Mouse (Mus musculus): ENCODE results near the gene Gm21969.

The Gm21969 gene

DNA sequence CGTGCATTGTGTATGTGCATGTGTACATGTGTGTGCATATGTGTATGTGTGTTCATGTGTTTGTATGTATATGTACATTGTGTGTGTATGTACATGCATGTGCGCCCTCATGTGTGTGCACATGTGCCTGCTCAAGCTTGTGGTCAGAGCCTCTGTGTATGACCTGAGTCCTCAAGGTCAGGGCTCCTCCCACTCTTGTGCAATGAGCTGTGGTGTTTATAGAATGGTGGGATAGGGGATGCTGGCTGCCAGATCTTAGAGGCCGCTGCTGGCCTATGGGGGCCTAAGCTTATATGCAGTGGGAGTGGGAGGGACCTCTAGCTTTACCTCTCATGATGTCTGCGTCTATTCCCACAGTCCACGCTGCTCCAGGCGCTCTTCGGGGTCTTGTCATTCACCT, 17.3 kb upstream of the Gm21969 start:
- in situ Hi-C loops (cut with MboI), result no loop called here

DNA sequence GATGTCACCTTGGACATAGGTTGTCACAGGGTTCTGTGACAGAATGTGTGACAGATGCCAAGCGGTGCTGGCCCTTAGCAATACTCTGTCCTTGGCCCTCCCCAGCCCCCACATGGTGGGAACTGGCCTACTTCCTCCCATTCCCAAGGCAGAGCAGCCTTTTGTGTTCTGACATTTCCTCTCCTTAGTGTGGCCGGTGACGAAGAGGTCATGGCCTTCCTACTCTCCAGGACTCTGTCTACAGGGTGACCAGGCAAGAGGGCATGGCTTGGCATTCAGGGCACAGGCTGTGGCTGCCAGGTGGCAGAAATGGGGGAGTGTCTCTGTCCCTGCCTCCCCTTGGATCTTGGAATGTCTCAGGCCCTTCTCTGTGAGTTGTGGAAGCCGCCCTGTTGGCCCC, 15.6 kb upstream of the Gm21969 start:
- in situ Hi-C loops (cut with MboI), result no loop called here

DNA sequence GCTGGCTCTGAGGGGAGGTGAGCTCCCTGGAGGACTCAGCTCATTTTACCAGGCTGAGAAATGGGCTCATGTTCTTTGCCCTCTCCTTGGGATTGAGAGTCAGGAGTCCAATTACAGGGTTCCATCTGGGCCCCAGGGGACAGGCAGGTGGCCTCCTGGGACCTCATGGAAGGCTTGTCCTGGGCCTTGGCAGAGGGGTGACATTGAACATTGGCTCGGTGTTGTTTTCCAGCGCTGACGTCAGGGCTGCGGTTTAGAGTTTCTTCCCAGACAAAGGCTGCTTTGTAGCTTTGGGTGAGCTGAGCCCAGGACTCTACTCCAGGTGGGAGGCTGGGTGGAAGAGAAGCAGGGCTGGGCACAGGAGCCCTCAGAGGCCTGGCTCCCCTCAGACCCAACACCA, 15.2 kb upstream of the Gm21969 start:
- in situ Hi-C loops (cut with MboI), result no loop called here

DNA sequence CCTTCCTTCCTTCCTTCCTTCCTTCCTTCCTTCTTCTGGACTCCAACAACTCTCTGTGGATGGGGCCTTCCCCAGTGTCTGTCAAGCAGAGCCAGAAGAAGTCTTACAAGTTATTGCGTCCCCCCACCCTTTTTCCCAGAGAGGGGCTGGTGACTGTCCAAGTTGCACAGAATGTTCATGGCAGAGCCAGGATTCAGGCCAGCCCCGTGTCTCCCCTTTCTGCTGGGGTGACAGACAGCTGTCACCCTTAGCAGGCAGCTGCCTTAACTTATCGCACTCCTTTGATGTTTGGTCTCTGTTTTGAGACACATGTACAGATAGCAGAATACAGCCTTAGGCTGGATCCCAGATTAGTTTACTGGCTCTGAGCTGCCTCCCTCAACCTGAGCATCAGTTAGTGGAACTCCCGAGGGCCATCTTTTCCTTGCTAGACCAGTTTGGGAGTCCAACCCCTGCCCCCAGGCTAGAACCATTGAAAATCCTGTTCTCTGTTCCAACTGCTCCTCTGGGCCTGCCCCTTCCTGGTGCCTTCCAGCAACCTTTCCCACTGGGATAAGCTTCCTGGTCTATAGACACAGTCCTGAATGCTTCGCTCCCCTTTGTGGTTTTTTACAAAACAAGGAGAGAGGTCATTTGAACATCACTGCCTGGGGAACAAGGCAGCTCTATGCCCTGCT, 13.5 kb upstream of the Gm21969 start:
- in situ Hi-C loops (cut with MboI), result no loop called here

DNA sequence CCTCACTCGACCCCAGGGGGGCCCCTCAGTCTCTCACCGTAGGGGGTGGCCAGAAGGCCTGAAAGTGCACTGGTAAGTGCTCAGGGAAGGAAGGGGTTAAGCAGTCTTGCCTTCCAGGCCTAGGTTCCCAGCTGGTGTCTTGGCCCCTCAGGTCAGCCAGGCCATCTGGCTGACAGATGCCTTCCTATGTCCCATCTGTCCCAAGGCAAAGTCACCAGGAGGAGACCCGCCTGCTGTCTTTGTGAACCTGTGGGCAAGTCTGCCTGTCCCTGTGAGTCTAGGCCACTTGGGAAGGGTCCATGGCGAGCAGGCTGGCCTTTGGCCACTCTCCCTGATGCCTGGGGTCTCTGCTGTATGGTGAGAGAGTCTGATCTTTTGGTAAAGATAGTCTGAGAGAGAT, 12.5 kb upstream of the Gm21969 start:
- in situ Hi-C loops (cut with MboI), result no loop called here

DNA sequence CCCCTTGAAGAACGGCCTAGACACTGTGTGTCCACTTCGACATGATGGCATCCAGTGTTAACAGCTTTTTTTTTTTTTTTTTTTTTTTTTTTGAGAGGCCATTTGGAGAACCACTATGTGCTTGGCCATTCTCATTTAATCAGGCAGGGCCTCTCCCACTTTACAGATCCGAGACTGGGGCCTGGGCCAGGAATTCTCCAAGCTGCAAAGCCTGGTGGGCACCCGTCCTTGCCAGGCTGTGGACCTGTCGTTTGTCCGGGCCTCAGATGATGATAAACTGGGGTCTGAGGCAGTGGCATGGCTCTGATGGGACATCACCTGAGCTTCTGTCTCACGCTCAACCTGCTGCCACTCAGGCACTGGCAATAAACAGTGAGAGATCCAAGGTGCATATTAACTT, 10.1 kb upstream of the Gm21969 start:
- in situ Hi-C loops (cut with MboI), result no loop called here

DNA sequence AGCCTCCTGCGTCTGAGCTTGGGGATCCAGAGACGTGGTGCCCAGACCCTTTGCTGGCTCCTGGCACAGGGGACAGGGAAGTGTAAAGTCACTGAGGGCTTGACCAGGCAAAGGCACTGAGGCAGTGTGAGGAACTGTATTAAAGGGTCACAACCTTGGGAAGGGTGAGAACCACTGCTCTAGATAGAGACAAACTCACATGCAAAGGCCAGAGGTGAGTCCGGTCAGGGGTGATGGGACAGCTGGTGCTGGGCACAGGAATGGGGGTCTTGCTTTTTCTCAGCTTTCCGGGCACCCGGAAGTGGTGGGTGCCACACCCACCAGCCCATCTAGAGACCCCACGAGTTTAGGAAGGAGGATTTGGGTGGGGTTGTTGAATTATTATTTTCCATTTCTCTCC, 9.6 kb upstream of the Gm21969 start:
- in situ Hi-C loops (cut with MboI), result no loop called here

DNA sequence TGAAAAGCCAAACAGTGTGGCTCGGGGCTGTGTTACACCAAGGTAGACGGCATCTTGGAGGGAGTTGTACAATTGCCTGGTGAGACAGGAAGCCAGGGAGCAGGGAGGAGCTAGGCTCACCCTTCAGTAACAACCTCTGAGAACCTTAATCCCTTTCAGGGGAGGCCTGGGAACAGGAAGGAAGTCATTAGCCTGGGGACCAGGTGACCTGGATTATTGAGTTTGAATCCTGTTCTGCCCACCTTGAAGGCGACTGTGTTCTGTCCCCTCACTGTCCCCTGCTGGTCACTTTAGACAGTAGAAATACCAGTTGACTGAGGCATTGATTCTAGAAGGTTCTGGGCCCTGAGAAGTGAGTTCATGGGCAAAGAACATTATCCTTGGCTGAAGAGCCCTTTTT, 8.9 kb upstream of the Gm21969 start:
- in situ Hi-C loops (cut with MboI), result no loop called here

DNA sequence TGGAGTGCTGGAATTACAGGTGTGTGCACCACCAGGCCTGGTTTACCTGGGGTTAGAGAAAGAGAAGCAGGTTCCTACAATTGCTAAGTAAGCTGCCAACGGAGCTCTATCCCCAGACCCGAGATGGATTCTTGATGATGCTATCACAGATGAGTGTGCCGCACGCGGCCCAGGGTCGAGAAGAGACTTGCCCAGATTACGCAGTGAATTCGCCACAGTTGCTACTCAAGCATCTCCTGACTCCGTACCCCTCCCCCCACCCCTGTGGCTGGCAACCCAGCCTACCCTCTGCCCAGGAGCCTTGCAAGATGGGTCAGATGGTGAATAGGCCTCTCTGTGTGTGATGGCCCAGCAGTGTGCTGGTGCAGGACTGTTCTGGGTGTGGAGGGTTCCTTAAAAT, 6.3 kb upstream of the Gm21969 start:
- in situ Hi-C loops (cut with MboI), result no loop called here

DNA sequence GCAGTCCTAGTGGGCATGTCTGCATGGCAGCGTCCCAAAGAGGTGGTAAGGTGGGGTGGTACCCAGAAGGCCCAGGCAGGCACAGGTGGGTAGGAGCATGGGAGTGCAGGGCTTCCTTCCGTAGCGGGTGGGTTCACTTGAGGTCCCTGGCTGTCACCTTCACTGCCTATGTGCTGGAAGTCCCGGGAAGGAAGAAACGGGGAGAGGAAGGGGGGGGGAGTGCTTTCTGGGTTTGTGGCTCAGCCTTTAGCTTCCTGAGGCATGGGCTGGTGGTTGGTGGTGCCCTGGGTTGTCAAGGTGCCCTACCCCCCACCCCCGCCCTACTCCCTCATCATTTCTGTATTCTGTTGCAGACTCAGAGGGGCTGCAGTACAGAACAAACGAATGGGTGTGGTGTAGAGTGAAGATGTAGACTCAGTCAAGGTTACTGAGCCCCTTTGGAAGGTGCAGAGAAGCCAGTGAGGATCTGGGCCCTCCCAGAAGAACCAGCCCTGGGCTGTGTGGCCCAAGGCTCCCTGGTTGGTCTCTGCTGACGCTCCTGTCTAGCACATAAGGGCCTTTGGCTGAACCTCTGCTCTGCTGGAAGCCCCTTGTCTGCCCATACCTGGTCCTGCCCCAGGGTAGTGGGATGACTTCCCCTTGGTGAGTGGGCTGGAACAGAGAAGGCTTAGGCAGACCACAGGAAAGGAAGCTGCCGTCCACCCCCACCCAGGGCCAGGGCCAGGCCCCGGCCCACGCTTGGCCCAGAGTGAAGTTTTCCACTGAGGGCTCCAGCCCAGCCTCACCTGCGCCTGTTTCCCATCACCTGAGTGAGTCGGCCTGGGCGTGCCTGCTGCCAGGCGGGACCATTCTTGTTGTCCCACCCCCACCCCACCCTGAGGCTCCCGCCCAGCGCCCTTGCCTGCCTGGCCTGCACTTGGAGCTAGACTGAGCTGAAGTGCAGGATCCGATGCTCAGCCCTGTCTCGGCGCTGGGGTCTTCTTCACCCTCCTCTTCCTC, 5.4 kb upstream of the Gm21969 start:
- in situ Hi-C loops (cut with MboI), result no loop called here

DNA sequence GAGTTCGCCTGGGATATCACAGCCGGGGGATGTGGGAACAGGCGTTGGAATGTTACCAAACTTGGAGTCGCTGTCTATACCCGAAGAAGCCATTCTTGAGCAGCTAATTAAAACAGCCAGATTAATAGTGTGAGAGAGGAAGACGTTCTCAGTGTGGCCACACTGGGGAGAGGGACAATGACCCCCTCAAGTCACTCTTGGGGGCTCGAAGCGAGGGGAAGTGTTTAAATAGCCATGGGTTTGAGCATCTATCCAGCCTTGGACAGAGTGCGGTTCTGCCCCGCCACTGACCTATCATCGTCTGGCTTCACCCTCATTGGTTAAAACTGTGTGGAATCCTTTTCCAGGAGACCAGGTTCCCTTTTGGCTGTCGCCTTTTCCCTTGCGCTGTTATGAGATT, 4.6 kb upstream of the Gm21969 start:
- in situ Hi-C loops (cut with MboI), result no loop called here

DNA sequence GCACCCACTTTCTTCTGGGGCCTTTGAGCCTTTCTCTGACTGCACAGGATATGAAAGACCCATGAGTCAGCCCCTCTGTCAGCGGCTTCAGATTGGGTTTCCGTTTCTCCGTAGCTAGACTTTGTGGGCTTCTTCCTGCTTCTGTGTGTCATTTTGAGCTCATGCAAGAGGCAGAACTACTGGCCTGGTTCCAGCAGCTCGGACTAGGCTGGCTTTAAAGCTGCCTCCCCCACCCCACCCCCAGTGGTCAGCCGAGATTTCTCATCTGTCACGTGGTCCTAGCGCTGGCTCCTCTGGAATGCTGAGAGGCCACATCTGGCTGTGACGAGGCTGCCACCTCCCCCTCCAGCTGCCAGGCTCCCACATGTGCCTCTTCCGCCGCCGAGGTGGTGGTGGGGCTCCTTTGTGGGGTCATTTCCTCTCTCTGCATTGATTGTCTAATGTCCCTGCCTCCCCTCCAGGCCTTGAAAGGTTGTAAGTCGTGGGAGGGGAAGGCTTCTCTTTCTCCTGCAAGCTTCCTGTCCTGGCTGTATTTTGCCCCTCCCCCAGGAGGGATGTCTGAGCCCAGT, 4.0 kb upstream of the Gm21969 start:
- in situ Hi-C loops (cut with MboI), result no loop called here

DNA sequence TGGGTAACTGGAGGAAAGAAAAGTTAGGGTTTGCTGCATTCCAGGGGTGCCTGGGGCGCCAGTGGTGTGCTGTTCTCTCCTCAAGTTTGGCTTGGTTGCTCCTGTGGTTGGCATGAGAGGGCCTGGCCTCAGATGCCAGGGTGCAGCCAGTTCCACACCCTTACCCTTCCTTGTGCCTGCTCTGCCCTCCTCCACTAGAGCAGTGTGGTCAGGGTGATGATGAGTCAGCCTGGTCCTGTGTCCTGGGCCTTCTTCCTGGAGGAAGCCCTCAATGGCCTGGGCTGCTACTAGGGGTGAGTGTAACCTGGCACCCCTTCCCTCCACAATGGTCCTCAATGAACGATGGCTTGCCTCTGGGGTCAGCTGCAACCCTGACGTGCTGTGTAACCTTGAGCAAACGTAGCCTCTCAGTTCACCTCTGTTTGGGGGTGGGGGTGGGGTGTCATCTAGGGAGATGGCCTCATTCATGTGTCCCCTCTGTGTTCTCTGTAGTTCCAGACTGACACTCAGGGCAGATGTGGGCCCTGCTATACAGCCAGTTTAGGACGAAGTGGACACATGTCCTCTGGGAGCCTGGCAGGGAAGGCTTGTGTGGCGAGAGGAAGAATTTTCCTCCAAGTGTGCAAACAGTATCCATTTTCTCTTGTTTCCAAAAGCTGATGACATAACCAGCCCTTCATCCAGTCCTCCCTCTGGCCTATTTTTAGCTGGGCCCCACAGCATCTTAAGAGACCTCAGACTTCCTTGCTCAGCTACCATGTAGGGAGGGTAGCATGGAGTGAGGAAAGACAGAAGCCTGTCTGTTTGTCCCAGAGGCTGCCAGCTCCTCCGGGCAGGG, 1.2 kb upstream of the Gm21969 start:
- in situ Hi-C loops (cut with MboI), result no loop called here

DNA sequence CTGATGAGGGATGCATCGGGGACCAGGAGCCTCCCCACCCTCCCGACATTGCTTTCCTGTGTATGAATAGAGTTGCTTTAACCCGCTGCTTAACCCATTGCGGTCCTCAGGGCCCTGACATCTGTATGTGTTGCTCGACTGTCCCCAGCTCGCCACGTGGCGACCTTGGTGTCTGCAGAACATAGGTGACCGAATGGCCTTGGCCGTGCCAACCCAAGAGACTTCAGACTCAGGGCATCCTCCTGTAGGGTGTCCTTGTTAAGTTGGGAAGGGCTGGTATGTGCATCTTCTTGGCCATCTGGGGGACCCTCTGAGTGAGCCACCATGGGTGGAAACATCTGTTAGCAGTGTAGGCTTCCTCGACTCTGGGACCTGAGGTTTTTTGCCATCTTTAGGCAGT, 2.2 kb downstream of the Gm21969 start:
- in situ Hi-C loops (cut with MboI), result no loop called here

DNA sequence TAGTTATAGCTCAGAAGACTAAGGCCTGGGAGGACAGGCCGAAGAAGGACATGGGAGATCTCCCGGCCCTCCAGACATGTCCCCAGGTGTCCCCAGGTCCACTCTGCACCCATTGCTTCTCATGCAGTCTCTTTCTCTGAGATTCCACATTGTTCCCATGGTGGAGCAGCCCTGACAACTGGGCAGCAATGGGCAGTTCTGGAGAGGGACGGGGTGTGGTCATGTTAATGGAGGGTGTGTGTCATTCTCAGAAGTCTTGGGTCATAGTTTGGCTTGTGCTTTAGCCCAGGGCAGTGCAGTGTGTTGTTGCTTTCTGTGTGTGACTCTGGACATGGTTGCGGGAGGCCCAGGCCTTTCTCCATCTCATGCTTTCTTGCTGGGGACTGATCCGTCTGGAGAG, 3.7 kb downstream of the Gm21969 start:
- in situ Hi-C loops (cut with MboI), result no loop called here

DNA sequence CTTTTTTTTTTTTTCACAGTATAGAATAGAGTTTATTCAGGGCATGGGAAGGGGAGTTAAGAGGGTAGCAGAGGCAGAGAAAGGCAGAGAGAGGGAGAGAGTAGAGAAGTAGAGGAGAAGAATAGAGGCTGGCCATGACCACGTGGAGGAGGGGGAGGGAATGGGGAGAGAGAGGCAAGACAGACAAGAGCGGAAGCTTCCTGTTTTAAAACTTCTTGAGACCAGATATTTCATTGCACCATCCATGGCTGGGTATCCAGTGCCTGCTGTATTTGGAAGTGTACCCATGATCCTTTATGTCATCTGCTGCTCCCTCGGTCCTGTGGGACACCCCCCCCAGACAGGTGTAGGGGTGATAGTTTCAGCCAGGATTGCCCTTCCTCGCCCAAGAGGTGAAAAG, 6.0 kb downstream of the Gm21969 start:
- in situ Hi-C loops (cut with MboI), result no loop called here

DNA sequence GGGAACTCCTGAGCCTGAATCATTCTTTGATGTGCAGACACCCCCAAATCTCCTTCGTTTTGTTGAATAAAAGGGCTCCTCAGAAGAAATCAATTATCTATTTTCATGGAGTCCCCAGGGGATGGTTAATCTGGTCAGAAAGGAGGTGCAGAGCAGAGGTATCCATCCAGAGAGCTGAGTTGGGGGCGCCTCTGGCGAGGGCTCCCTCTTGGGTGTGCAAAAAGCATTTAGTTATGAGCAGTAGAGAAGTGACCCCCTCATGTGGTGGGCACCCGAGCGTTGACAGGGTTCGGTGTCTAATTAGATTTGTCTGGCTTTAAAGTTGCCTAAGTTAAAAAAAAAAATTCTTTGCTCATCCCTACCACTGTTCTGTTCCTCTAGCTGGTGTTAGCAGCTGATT, 8.0 kb downstream of the Gm21969 start:
- in situ Hi-C loops (cut with MboI), result no loop called here

DNA sequence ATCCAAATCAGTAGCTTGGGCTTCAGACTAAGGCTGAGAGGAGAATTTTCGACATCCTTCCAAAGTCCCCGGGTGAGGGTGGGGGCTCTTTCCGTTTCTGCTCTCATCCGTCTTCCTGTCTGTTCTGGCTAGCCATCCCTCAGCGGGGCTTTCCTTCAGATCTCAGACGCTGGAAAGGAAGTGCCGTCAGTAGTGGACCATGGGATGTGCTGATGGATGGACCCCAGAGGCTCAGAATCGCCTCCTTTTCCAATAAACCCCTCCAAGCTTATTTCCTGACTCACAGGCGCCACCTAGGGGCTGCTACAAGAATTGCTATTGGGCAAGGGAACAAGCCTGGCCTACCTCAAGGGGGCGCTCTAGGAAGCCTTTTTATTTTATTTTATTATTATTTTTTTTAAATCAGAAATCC, 8.6 kb downstream of the Gm21969 start:
- in situ Hi-C loops (cut with MboI), result no loop called here

DNA sequence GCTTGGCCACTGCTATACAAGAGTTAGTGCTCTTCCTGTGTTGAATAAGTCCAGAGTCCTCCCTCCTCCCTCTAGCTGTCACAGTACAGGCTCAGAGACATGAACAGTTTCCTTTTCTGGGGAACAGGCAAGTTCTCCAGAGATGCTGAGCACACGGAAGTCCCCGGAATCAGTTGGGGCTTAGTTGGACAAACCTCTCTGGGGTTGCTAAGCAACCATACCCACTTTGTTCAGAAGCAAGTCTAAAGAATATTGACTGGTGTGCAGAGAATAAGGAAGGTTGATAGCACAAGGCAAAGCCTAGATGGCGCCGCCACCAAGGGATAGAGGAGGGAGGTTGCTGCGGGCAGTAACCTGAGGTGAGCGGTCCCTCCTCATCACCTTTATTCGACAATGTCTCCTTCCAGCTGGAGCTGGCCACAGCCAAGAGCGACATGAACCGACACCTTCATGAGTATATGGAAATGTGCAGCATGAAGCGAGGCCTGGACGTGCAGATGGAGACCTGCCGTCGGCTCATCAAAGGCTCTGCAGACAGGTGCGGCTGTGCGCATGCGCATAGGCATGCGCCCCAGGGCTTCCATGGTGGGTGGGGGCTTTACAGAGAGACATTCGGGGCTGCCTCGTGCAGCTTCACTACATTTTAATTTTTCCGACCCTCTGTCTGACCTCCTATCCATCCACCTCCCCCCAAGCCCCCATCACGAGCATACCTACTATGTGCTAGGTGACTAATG, 11.7 kb downstream of the Gm21969 start:
- in situ Hi-C loops (cut with MboI), result no loop called here

DNA sequence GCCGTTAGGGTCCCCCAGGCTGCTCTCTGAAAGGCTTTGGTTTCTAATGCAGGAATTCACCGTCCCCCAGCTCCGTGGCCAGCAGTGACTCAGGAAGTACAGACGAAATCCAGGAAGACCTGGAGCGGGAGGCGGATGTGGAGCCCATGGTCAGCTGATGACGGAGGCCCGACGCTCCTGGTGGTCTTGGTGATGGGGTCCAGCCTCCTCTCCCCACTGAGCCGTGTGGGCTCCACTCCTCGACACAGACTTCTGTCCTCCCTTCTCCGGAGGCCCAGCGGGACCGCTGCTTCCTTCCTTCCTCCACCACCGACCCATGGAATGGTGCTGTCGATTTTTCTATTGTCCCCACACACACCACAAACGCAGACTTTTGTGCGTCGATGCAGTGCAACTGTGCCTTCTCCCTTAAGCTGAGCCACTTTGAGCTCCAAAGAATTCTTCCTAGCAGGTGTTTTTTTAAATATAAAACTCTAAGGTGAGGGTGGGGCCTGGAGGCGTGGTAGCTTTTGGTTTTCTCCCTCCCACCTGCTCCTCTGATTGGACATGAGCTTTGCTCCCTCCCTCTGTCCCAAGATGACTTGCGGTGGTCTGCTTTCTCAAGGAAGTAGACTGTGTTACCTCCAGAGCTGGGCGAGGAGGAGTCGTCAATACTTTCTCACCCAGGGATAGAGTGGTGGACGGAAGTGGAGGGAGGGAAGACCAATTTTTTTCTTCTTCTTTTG, 13.5 kb downstream of the Gm21969 start:
- in situ Hi-C loops (cut with MboI), result no loop called here

DNA sequence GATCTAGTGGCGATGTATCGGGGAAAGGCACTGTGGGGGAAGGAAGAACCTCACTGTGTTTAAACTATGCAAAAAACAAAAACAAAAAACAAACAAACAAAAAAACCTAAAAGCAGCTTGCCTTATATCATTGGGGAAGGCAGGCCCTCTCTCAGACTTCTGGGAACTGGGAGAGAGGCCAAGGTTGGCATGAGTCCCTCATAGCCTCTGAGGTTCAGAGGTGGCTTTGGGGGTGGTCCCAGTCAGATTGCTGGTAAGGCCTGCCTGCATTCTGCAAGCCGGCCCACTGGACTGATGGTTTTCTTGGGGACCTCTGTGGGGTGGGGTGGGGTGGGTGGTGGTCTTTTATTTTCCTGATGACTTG, 14.0 kb downstream of the Gm21969 start:
- in situ Hi-C loops (cut with MboI), result no loop called here
